Mouse (Mus musculus) neutrophil, adult 5-6 weeks (primary cell): ENCODE data around the gene Gpr183. TPM values are rescaled to one million over a fixed set of nuclear protein-coding genes. Genes with fewer than 3 reads are reported as not detected.

ENCODE experiments used
- ATAC-seq: fragments of 151-379, 151-347 bp; 2 replicates; pipeline ENCODE4 v1.8.0; 2017; ENCODE audit warnings: mild to moderate bottlenecking, moderate TSS enrichment; ENCODE audit not compliant: insufficient number of reproducible peaks, poor library complexity, low FRiP score, severe bottlenecking; ENCODE audit errors: extremely low read depth
- total RNA-seq: library from RNA; stranded (forward); fragments of 200-1000 nt; gene quantifications from 2 replicates; pipeline ENCODE4 v1.2.3, GENCODE M21; 2017

Gpr183 gene
- total RNA-seq, 1 experiment from 2014 or later, result 73.9 TPM

DNA sequence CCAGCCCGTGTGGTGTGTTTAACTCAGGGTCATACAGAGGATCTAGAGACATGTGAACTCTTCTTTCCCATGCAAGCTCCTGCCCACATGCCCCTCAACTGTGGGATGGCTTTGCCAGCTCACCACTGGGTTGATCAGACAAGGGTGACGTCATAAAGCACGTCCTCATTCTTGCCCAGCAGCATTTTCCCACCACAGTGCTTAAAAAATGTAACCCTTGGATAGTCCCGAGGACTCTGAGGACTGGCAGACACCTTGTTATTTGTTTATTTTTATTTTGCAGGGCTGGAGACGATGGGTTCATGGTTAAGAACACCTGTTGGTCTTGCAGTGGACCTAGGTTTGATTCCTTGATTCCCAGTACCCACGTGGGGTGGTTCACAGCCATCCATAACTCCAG is 25.9 kb upstream of the Gpr183 start:
- ATAC-seq, result no peak

DNA sequence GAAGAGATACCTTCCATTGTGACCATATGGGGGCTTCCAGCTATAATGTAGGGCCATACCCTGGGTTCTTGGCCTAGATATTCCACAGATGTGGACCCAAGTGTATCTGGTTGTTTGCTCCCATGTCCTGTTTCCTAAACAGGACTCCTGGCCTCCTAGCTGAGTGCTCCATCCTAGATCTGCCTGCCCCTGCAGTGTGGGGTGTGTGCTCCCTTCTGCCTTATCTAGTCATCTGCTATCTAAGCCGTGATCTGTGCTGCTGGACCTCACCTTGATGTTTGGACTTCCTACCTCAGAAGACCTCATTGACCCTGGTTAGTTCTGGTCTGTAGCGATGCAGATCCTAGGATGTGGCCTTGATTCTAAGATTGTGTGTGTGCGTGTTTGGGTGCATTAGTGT is 24.9 kb upstream of the Gpr183 start:
- ATAC-seq, result no peak

DNA sequence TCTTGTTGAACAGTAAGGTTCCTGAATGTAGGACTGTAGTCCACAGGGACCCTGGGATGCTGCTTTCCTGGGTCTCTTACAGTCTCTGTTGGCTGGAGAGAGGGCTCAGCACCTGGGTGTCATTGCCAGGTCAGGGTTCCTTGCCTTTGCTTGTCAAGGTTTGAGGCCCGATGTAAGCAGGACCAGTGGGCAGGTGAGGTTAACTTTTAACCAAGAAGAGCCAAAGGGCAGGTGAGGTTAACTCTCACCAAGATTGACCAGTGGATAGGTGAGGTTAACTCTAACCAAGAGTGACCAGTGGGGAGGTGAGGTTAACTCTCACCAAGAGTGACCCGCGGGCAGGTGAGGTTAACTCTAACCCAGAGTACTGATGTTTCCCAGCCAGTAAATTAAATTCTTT is 24.3 kb upstream of the Gpr183 start:
- ATAC-seq, result no peak

DNA sequence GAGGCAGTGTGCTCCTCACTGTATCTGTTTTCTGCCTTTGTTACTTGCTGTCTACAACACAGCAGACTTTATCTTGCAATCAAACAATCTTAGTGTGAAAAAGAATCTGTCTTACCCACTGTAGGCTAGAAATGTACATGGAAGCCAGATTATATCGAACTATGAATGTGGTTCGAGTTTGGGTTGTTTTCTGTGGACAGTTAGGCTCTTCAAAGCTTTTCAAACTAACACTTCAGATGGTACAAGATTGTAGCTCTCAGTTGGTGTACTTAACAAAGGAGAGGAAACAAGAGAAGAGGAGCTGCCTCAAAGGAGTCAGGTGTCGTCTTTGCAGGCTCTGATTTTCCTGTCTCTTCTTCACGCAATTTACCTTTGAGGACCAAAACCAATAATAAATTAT is 22.7 kb upstream of the Gpr183 start:
- no peak for ATAC-seq

DNA sequence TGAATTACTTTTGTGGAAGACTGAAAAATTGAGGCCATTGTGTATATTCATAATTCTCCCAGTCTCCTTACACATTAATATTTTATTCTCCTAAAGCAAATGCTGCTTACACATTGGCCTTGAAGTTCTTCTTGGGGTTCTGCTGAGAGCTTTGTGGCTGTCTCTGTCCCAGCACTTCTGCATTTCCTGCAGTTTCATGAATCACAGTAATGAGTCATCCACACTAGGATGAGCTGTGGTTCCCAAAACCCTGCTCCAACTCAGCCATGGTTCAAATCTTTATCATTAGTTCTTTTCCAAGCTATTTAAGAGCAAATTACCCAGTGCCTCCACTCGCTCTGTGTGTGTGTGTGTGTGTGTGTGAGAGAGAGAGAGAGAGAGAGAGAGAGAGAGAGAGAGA is 22.3 kb upstream of the Gpr183 start:
- peak; percentile 71 for ATAC-seq

DNA sequence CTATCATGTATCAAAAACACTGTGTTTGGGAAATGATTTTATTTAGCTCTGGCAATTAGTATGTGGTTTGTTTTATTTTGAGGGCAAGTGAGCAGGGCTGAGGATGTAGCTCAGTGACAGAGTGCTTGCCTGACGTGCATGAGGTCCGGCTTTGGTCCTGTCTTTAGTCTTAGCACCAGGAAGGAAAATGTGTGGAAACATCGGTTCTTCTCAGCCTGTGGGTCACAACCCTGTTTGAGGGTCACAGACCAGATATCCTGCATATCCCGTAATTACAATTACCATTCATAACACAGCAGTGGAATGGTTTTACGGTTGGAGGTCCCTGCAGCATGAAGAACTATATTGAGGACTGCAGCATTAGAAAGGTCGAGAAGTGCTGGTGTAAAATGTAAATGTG is 21.0 kb upstream of the Gpr183 start:
- no peak for ATAC-seq

DNA sequence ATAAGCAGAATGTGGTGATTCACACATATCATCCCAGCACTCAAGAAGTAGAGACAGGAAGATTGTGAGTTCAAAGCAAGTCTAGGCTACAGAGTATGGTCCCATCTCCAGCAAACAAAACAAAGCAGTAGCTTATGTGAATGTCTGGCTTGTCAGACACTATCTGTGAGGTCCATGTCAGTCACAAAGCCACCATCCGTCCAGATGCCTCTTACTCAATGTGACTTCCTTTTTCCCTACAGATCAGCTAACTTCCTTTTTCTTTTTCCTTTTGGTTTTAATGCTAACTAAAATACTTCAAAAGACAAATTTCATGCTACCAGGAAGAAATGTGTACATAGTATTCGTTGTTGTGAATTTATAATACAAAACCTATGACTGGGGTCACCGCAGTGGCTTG is 20.5 kb upstream of the Gpr183 start:
- ATAC-seq, result peak; percentile 58

DNA sequence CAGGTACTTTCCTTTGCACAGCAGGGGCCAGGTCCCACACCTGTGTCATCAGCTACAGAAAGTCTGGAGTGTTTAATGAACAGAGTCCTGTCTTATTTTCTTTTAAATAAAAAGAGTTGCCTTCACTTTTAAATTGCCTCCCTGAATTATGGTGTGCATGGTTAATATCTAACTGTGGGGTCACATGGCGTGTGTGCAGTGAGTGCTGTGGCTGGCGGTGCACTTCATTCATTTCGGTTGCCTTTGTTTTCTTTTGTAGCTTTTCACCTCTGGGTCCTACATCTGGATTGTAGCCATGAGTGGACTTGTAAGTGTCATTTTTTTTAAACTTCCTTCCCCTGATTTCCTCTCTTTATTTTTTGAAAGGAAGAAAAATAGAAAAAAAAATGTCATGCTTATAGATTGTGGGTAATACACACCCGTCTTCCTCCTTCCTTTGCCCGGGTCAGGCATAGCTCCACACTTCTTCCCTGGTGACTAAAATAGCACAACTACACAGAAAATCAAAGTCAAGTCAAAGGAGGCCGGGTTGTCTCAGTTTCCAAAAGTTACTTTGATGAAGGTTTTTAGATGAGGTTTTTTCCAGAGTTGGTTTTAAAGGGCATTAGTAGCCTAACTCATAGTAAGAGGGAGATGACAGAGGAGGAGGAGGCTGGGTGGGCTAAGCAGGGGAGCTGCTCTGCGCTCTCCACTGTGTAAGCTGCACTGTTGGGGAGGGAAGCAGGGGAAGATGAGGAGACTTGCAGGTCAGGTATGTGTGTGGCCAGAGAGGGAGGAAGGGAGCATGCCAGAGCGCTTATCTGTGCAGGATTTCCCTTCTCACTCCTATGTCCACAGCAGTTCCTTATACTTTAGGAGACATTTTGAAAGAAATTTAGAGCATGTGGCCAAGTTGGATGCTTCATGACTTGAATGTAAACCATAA is 18.3 kb upstream of the Gpr183 start:
- ATAC-seq, result no peak

DNA sequence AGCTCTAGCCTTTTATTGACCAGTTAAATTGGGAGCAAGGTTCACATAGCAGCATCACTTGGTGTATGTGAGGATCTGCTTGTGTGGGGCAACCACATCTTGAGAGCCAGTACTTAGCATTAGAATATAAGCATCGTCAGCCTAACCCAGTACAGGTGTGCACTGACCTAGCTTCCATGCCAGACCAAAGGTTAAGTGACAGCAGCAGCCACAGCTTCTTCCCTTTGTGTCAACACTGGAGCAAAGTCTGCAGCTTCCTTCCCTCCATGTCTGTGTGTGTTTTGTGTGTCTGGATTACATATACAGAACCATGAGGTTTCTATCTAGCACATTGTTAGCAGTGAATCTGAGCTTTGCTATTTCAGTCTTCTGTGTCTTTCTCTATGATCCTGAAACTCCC is 16.5 kb upstream of the Gpr183 start:
- no peak for ATAC-seq

DNA sequence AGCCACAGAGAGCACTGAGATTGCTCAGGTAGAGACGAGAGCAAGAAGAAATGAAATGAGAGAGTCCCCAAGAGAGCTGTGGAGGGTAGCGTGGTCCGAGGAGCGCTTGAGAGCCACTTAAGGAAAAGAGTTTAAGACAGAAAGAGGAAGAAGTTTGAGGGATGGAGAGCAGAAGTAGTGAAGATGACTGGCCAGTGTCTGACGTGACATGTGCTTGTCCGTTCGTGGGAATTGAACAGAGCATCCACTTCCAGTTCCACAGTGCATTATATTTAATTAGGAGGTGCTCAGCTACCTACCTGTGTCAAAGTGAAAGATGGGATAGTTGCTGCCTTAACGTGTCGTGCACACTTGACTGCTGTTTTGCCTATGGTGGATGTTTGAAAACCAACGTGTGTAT is 8.1 kb upstream of the Gpr183 start:
- no peak for ATAC-seq

DNA sequence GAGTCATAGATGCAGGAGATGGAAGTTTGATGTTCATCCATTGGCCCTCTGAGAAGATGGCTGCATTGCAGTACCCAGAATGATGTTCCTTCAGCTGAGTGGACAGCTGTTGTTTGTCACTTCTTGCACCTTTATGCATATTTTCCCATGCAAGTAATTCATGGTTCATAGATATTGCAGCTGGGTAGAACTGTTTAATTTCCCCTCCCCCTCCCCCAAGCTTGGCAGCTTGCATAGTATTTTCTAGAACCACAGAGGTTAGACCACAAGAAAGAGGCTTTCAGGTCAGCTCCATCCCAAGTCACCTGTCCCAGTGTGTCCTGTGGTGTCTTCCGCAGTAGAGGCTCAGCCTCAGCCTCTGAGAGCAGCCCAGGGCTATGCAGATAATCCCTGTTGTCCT is 5.4 kb upstream of the Gpr183 start:
- no peak for ATAC-seq

DNA sequence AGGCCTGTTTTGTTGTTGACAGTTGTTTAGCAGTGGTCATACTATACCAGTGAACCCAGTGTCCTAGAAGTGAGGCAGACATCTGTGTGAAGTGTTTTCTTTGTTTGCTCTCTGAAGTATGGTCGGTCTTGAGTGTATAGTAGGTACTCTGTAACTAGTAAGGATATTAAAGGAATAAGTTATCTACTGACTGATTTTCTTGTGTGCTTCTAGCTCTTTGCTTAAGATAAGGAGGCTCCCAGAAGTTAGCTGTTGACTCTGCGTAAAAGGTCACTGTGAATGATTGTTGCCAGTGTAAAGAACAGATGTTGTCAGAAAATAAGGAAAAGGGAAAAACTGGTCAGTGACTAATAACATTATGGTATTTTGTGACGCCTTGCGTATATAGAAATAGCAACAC is 2.1 kb upstream of the Gpr183 start:
- no peak for ATAC-seq

DNA sequence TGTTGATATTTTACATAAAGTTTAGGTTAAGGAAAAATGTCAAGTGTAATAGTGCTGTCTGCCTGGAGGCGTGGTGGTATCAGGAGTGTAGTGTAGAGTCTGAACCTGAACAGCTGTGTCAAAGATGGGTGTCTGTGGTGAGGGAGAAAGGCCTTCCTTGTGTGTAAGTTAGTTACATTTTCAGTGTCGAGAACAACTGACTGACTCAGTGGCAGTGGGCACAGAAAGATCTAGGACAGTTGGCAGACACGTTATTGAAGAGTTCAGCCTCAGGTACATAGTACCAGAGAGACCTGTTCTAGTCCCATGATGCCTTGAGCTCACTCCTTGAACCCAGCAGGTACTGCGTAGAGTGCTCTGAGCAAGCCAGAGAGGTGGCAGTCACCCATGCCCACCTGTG is 466 bp upstream of the Gpr183 start:
- ATAC-seq, result no peak

DNA sequence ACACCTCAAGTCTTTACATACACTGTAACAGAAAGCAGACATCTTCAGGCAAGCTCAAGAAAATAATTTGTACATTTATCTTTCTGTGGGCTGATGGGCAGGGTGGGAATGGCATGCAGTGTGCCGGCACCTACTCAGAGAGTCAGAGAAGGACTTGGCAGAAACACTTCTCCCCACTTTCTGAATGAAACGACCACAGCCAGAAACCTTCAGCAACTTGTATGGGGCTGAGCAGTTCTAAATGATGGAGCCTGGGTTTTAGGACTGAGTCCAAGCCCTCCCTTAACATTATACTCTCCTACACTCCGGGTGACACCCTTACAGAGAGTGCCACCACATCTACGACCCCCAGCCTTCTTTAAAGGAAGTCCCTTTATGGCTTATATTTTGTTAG is 1.1 kb downstream of the Gpr183 start:
- no peak for ATAC-seq

DNA sequence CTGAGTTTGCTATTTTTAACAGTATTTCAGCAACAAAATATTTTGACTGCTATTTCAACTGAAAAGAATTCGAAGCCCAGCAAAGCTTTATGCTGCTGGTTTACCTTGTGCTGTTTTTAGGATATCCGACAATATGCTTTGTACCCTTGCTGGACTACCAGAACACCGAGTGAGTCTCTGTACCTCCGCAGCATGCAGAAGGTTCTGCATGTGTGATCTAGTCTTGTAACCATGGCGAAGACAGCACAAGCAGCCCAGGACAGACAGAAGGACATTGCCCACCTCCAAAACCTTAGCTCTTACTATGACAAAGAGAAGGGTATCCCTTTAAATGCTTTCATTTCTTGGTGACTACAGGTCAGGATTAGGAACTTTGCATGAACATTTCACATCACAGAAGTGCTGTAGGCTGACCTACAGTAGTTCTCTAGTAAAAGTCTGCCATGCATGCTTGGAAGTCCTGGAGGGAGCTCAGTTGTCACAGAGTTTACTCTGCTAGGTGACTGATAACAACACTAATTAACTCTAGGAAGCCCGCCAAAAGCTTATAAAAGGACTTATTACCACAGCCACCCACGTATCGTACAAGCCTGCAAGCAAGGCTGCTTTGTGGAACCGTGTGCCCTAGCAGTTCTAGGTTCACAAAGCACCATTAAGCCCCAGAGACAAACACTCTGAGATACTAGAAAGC is 1.6 kb downstream of the Gpr183 start:
- 0 out of 2 replicates have a peak, but pooled peaks have one; percentile 4 for ATAC-seq

DNA sequence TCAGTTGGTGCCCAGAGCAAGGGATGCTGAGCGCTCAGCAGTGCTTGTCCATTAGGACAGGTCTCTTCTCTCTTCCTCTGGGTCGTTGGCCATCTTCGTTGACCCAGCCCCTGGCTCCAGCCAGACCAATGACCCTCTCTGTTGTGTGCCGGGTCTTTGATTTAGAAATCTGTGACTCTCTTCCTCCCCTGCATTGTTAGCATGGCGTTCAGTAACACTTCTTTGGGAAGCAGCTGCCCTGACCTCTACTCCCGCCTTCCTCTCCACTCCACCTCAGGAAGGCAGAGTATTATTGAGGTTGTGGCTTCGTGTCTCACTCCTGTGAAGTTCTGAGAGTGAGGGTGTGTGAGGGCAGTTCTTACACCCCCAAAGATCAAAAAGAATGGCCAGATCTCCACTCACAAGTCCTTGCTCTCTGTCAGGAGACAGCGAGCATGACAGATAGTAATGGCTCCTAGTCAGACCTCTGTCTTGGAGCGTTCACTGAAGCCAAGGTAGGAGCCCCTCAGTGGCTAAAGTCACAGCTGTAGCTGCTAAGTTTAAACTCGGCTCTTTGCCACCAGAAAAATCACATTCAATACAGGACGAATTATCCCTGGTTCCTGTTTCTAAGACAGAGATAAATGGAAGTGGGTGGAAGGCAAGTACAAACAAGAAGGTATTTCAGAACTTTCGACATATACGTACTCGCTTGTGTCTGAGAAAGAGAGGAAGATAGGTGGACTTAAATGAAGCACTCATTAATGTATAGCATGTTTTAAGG is 2.7 kb downstream of the Gpr183 start:
- ATAC-seq, result no peak

DNA sequence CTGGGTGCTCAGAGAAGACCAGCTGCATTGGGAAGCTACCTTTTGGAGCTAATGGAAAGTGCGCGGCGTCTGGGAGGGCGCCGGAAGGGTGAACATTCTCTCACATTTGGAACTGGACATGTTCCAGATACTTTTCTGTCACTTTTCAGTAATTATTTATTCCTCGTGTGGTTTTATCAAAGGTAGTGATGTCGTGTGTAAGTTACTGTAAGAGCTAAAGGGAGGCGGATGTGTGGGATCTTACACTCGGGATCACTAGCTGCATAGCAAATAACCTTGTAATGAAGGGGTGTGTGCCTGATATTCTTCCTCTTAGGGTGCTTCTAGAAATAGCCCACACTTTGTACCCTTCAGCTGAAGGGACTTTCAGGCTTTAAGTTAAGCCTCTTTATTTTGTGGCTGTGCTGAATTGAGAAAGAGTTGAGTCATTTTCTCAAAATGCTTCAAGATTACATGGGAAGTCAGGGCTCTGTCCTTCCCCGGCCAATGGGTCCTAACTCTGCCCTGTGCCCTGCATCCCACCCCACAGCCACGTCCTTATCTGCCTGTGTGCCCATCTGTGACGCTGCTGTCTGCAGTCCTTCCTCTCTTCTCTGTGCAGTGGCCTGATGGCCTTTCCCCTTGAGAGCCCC is 3.4 kb downstream of the Gpr183 start:
- ATAC-seq, result no peak

DNA sequence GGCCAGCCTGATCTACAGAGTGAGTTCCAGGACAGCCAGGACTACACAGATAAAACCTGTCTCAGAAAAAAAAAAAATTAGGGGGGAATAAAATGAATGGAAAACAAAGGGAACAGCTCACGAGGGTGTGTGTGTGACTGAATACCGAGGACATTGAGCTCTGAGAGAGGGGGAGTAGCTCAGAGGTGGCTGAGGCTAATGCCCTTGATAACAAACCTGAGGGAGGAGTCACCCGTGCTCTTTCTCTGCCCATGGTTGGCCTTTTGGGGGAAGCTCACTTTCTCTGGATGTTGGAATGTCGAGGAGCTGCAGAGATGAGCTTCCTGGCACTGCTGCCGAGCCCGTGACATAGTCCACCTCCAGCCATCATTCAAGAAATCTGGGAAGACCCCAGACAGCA is 4.0 kb downstream of the Gpr183 start:
- no peak for ATAC-seq

DNA sequence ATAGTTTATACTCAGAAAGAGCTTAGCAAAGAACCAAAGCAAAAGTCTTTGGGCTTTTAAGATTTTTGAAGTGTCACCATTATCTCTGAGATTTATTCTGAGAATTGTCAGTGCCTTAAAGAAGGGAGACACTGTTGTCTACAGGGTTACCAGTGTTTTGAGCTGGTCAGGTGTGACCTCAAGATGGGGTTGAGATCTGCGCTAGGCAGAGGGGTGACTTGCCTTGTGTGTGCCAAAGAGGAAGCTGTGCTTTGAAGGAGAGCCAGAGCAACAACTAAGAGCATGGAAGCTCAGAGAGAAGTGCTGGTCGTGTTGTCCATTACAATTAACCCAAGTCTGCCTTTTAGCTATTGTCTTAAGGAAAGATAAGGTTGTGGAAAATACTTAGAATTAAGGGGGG is 4.5 kb downstream of the Gpr183 start:
- no peak for ATAC-seq
